Mouse (Mus musculus) ES-Bruce4 (cell line): ENCODE measurements at regions not wholly inside any gene's neighbourhood (a gene's known extent, or its start where the extent isn't known, plus 50 kb on each side); places are given as distances from the start of the nearest gene placed in this dataset.

Experiments used
- CTCF ChIP-seq: IDR thresholded peaks from one replicate; pipeline ENCODE4 v1.8.1; 2011; ENCODE audit warnings: low read depth, low read length
- POLR2A ChIP-seq: IDR thresholded peaks from one replicate; pipeline ENCODE4 v1.8.1; 2011; ENCODE audit warnings: low read length; ENCODE audit not compliant: insufficient read depth

DNA sequence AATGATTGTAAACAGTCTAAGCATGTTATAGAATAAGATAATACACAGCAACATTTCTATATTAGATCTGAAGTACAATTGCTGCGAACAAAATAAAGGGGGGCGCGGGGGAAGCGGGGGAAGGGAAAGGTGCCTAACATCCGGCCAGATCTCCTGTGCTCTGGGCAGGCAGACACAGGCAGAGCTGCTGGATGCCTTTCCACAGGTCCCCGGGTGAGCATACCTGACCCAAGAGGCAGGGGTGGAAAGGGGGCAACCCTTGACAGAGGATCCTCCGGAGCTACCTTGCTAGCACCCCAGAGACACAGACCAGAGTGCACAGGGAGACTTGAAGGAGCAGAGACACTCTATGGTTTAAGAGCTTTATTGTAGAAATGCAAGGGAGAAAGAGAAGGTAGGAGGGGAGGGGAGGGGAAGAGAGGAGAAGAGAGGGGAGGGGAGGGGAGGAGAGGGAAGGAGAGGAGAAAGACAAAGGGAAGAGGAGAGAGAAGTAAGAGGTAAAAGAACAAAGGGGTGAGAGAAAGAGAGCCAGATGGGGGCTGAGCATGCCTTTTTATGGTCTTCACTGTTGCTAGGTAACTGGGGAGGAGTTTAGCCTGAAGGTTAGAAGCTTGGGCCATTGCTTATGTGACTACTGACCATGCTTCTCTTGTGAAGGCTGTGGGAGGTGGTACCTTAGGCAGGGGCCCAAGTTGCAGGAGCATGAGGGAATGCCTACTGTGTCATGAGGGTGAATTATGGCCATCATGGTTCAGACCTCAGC, 308.2 kb upstream of the Negr1 start:
- TF ChIP-seq CTCF (no peak), POLR2A (no peak)
